Mouse (Mus musculus) heart, postnatal 0 days (tissue): ENCODE measurements at regions not wholly inside any gene's neighbourhood (a gene's known extent, or its start where the extent isn't known, plus 50 kb on each side); places are given as distances from the start of the nearest gene placed in this dataset.

Experiments
- CTCF ChIP-seq: IDR thresholded peaks from 2 replicates; pipeline ENCODE4 v1.5.1; 2016; ENCODE audit warnings: antibody characterized with exemption, control low read depth, low read depth
- EP300 ChIP-seq: IDR thresholded peaks from 2 replicates; pipeline ENCODE4 v1.6.1; 2016; ENCODE audit warnings: antibody characterized with exemption, low read depth

GRCm38 (mm10) chr2:11914782-11915181, 137.1 kb downstream of the Ankrd16 start:
- TF ChIP-seq CTCF (no peak), EP300 (no peak)
